Mouse (Mus musculus) embryo, embryonic 10 days (tissue): Measurements from ENCODE around the gene A830031A19Rik.

ENCODE experiments used
- DNase-seq: peaks from one replicate; pipeline ENCODE4 v3.0.0-alpha.2; 2015; ENCODE audit warnings: low spot score

The A830031A19Rik gene

GRCm38 (mm10) chr11:24008244-24008643 is 66.6 kb downstream of the A830031A19Rik start:
- peak; percentile 40 for DNase-seq

GRCm38 (mm10) chr11:24005445-24006156 is 69.3 kb downstream of the A830031A19Rik start:
- DNase-seq = no peak

GRCm38 (mm10) chr11:24000675-24001074 is 74.2 kb downstream of the A830031A19Rik start:
- no peak for DNase-seq
